Mouse (Mus musculus) heart, embryonic 13.5 days (tissue): ENCODE measurements at regions not wholly inside any gene's neighbourhood (a gene's known extent, or its start where the extent isn't known, plus 50 kb on each side); places are given as distances from the start of the nearest gene placed in this dataset.
A peak's percentile ranks its signal among the peaks of the same experiment; 100 is the strongest.

ENCODE experiments used
- ATAC-seq: fragments of 200-750 bp; cut with Nextera tagmentation; 2 replicates; pipeline ENCODE4 v1.8.0; 2017; ENCODE audit warnings: moderate TSS enrichment; ENCODE audit not compliant: insufficient number of reproducible peaks, low FRiP score, low TSS enrichment; ENCODE audit errors: extremely low read depth
- H3K27ac ChIP-seq: fragments of 300-500 bp; sonication (generic); replicated peaks from 2 replicates; pipeline ENCODE4 v1.5.1; 2015; ENCODE audit warnings: moderate library complexity, mild to moderate bottlenecking, inconsistent platforms
- H3K27me3 ChIP-seq: fragments of 300-500 bp; sonication (generic); replicated peaks from 2 replicates; pipeline ENCODE4 v1.6.1; 2015; ENCODE audit warnings: mild to moderate bottlenecking, inconsistent platforms
- H3K36me3 ChIP-seq: fragments of 300-500 bp; sonication (generic); 2 replicates; pipeline ENCODE4 v1.6.1; 2015; ENCODE audit warnings: mild to moderate bottlenecking, inconsistent platforms
- H3K4me1 ChIP-seq: fragments of 300-500 bp; sonication (generic); 2 replicates; pipeline ENCODE4 v1.6.1; 2015; ENCODE audit warnings: inconsistent platforms
- H3K4me2 ChIP-seq: fragments of 300-500 bp; sonication (generic); 2 replicates; pipeline ENCODE4 v1.6.1; 2015; ENCODE audit warnings: inconsistent platforms, mild to moderate bottlenecking, moderate library complexity
- H3K4me3 ChIP-seq: fragments of 300-500 bp; sonication (generic); 2 replicates; pipeline ENCODE4 v1.5.1; 2015; ENCODE audit warnings: moderate library complexity, mild to moderate bottlenecking, inconsistent platforms
- H3K9ac ChIP-seq: fragments of 300-500 bp; sonication (generic); 2 replicates; pipeline ENCODE4 v1.6.1; 2015; ENCODE audit warnings: inconsistent platforms, mild to moderate bottlenecking, moderate library complexity
- H3K9me3 ChIP-seq: fragments of 300-500 bp; sonication (generic); 2 replicates; pipeline ENCODE4 v1.6.1; 2016; ENCODE audit warnings: inconsistent platforms
- WGBS: fragments of 180-500 bp; shearing (Covaris S2); methylation state at CpG from one replicate; pipeline ENCODE4 v1.1.7; 2015; ENCODE audit warnings: mixed read lengths; 5-methylcytosine and 5-hydroxymethylcytosine counted together

DNA sequence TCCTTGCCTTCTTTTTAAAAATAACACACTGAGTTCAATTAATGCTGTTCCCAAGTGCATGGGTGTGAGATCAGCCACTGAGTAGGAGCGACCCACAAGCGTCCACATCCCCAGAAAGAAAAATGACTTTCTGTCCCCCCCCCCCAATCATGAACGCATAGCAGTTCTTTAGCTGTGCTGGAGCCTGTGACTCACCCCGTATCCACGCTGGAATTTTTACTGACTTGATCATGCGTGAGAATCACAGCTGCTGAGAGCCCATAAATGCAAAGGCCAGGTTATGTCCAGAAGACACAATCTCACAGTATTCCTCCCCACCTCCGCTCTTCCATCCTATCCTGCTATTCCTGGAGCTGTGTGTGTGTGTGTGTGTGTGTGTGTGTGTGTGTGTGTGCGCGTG lies 53.3 kb downstream of the Fos start:
- no peak for ATAC-seq
- no peak overlapping the region for H3K4me2 ChIP-seq
- no peak overlapping the region for H3K4me3 ChIP-seq
- no peak overlapping the region for H3K27ac ChIP-seq
- H3K9ac ChIP-seq: no peak overlapping the region
- H3K9me3 ChIP-seq: no peaks in the 10 kb centered on the region
- peaks cover 20% of the 10 kb centered on the region for H3K4me1 ChIP-seq
- 78% methylated on average over 9 of the region's 9 CpGs for WGBS
- no peaks in the 10 kb centered on the region for H3K36me3 ChIP-seq
- H3K27me3 ChIP-seq: no peaks in the 10 kb centered on the region

DNA sequence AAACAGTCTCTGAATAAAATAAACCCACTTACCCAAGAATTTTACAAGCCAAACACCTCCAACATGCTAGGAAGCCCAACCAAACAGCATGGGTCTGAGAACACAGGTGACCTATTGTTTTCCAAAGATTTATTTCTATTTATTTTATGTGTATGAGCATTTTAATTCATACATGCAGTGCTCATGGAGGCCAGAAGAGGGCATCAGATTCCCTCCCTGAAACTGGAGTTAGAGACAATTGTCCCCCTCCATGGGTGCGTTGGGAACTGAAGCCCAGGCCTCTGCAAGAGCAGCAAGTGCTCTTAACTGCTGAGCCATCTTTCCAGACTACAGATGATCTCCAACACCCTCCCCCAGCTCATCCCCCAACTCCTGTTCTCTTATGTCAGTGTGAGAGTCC lies 57.9 kb downstream of the Fos start:
- Histone ChIP-seq H3K9ac (no peak overlapping the region), H3K27ac (no peak overlapping the region), H3K4me3 (no peak overlapping the region), H3K27me3 (0 out of 2 replicates have a peak, but pooled peaks cover 4% of the 10 kb centered on the region), H3K9me3 (no peaks in the 10 kb centered on the region), H3K4me1 (peaks cover 16% of the 10 kb centered on the region), H3K4me2 (no peak overlapping the region), H3K36me3 (no peaks in the 10 kb centered on the region)
- no peak for ATAC-seq
- WGBS: 77% methylated on average over 1 of the region's 1 CpGs

DNA sequence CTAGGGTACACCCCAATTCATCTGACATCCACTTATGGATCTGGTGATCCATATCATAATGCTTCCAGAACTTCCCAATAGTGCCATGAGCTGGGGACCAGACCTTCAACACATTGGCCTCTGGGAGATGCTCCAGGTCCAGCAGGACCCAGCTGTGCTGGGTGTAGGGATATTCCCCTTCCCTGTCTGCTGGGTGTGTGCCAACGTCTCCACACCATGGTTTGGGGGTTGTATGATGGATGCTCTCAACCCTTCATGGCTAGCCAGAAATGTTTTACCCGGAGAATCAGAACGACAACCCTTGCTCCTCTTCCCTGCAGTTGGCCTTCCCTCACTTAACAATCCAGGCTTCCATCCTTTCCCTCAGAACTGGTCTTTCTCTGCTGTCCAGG lies 58.5 kb downstream of the Fos start:
- Histone ChIP-seq H3K9me3 (no peaks in the 10 kb centered on the region), H3K27ac (peak overlapping the region; percentile 43; the same call in 1 of the 2 replicates), H3K9ac (no peak overlapping the region), H3K36me3 (no peaks in the 10 kb centered on the region), H3K4me2 (no peak overlapping the region), H3K4me3 (no peak overlapping the region), H3K27me3 (0 out of 2 replicates have a peak, but pooled peaks cover 4% of the 10 kb centered on the region), H3K4me1 (peaks cover 16% of the 10 kb centered on the region)
- 80% methylated on average over 3 of the region's 3 CpGs for WGBS
- no peak for ATAC-seq

DNA sequence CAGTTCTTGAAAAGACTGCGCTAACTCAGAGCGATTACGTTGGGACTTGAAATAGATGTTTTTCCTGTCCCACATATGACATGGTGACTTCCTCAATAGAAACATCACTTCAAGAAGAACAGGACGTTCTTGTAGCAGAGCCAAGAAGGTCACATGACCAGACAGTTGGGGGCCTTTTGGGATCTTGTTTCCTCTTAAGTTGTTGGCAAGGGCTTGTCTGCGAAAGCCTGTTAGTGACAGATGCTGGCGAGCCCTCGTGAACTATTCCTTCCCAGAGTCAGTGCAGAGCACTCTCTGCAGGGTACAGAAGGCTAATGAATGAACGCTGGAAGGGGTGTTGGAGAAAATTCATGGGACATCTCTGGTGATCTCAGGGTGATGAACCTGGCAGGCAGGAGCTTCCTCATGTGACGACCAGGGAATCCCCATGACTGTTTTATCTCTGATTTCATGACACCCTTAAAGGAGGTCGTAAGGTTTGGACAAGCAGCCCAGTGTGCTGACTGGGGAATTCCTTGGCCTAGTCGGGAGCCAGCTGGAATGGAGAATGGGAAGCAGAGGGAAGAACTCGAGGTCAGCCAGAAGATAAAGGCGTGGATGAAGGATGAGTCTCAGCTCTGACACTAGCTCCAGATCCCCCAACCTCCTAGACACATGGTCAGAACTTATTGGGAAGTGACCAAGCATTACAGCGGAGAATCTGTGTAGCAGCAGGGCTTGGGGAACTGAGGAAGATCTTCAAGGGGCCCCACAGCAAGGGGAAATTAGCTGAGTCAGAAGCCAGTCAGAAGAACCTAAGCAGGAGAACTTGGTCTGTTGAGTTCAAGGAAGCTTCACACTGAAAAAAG lies 59.1 kb downstream of the Fos start:
- Histone ChIP-seq H3K27ac (peak overlapping the region; percentile 43), H3K9ac (no peak overlapping the region), H3K27me3 (0 out of 2 replicates have a peak, but pooled peaks cover 4% of the 10 kb centered on the region), H3K4me3 (no peak overlapping the region), H3K4me1 (peaks cover 16% of the 10 kb centered on the region), H3K9me3 (no peaks in the 10 kb centered on the region), H3K4me2 (no peak overlapping the region), H3K36me3 (no peaks in the 10 kb centered on the region)
- no peak for ATAC-seq
- WGBS: 42% methylated on average over 14 of the region's 14 CpGs

DNA sequence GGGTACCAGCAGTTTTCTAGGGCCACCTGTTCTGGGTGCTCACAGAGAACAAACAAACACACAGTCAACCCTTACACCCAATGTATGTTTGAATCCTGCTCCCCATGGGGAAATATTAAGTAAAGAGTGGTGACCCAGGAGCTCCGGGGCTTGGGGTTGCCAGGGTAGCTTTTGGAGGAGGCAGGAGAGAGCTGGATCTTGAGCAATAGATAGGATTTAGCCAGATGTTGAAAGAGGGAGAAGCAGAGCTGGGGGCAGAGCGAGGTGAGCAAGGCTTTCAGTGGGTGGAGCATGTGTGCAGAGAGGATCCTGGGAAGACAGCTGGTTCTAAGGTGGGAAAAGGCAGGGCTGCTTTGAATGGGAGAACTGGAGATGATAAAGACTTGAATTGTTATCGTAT lies 59.9 kb downstream of the Fos start:
- Histone ChIP-seq H3K27me3 (0 out of 2 replicates have a peak, but pooled peaks cover 4% of the 10 kb centered on the region), H3K36me3 (no peaks in the 10 kb centered on the region), H3K4me2 (no peak overlapping the region), H3K9me3 (no peaks in the 10 kb centered on the region), H3K9ac (no peak overlapping the region), H3K4me3 (no peak overlapping the region), H3K4me1 (peaks cover 16% of the 10 kb centered on the region), H3K27ac (no peak overlapping the region)
- WGBS: 76% methylated on average over 3 of the region's 3 CpGs
- no peak for ATAC-seq

DNA sequence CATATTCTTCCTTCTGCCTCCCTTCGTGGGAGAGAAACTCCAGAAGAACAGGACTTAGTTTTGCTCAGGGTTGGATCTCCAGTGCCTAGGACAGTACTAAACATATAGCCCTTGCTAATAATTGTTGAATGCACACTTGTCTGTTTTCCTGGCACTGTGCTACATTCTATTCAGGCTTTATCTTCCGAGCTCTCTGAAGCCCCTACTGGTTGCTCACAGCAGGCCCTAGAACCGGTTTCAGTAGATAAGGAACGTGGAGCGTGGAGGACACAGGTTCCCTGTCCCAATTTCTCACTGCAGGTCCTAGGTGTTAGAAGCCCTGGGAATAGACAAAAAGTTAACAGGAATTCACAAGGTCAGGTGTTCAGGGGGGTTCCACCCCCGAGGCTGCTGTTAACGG lies 59.4 kb upstream of the Jdp2 start:
- H3K4me3 ChIP-seq: no peak overlapping the region
- H3K36me3 ChIP-seq: no peaks in the 10 kb centered on the region
- 0 out of 2 replicates have a peak, but pooled peaks cover under 1% of the 10 kb centered on the region for H3K27me3 ChIP-seq
- no peak overlapping the region for H3K4me2 ChIP-seq
- WGBS: 22% methylated on average over 7 of the region's 7 CpGs
- ATAC-seq: no peak
- no peaks in the 10 kb centered on the region for H3K9me3 ChIP-seq
- peaks cover 41% of the 10 kb centered on the region for H3K4me1 ChIP-seq
- H3K27ac ChIP-seq: no peak overlapping the region
- no peak overlapping the region for H3K9ac ChIP-seq

DNA sequence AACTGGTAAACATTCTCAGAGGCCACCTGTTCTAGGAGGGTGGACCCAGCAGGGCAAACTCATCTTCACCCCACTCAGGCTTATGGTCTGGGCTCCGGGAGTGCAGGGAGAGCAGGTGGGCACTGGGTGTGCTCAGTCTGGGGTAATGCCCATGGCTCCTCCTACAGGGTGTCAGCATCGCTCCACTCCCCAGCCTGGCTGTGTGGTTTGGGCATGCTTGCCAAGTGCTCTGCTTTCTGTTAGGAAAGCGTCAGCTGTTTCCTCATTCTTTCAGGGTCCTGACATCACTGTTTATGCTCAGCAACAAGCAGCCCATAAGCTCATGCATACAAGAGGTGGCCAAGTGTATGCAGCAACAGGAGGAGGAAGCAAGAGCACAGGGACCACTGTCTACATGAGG lies 57.7 kb upstream of the Jdp2 start:
- Histone ChIP-seq H3K4me2 (peak overlapping the region; percentile 11; the same call in 1 of the 2 replicates), H3K4me1 (peaks cover 58% of the 10 kb centered on the region), H3K9ac (no peak overlapping the region), H3K36me3 (no peaks in the 10 kb centered on the region), H3K27me3 (no peaks in the 10 kb centered on the region), H3K9me3 (no peaks in the 10 kb centered on the region), H3K4me3 (no peak overlapping the region), H3K27ac (peak overlapping the region; percentile 74)
- peak; percentile 55; the same call in 1 of the 2 replicates for ATAC-seq
- 26% methylated on average over 3 of the region's 3 CpGs for WGBS

DNA sequence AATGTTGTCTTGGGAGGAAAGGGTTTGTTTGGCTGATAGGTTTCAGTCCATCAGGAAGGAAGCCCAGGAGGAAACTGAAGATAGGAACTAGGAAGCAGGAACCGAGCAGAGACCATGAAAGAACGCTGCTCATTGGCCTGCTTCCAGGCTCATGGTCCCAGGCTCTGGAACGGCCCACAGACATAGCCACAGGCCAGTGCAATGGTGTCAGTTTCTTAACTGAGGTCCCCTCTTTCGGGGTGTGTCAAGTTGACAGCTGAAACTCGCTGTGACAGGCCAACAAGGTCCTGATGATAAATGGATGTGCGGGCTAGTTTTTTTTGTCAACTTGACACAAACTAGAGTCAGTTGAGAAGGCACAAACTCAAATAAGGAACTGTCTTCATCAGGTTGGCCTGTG lies 55.9 kb upstream of the Jdp2 start:
- no peak for ATAC-seq
- 60% methylated on average over 6 of the region's 6 CpGs for WGBS
- H3K9me3 ChIP-seq: no peaks in the 10 kb centered on the region
- peaks cover 63% of the 10 kb centered on the region for H3K4me1 ChIP-seq
- H3K36me3 ChIP-seq: no peaks in the 10 kb centered on the region
- H3K4me3 ChIP-seq: no peak overlapping the region
- no peaks in the 10 kb centered on the region for H3K27me3 ChIP-seq
- no peak overlapping the region for H3K4me2 ChIP-seq
- H3K27ac ChIP-seq: no peak overlapping the region; the same call in 1 of the 2 replicates
- no peak overlapping the region for H3K9ac ChIP-seq

DNA sequence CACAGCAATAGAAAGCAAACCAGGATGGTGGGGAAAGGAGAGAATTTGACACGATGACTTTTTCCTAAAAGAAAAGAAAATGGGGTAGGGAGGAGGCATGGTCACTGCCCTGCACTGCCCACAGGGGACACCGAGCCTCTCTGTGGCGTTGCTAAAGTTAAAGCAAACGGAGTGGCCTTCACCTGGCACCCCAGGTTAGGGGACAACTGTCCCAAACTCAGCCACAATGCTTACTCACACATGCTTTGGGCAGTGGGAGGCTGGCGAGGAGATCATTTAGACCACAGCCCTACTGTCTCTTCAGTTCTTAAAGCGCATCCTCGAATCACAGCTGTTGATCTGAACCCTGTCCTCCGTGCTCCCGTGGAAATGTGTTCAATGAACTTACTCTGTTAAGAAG lies 55.3 kb upstream of the Jdp2 start:
- Histone ChIP-seq H3K27ac (no peak overlapping the region), H3K9ac (no peak overlapping the region), H3K36me3 (no peaks in the 10 kb centered on the region), H3K4me1 (peaks cover 69% of the 10 kb centered on the region), H3K4me3 (no peak overlapping the region), H3K27me3 (no peaks in the 10 kb centered on the region), H3K4me2 (no peak overlapping the region), H3K9me3 (no peaks in the 10 kb centered on the region)
- no peak for ATAC-seq
- 83% methylated on average over 9 of the region's 9 CpGs for WGBS

DNA sequence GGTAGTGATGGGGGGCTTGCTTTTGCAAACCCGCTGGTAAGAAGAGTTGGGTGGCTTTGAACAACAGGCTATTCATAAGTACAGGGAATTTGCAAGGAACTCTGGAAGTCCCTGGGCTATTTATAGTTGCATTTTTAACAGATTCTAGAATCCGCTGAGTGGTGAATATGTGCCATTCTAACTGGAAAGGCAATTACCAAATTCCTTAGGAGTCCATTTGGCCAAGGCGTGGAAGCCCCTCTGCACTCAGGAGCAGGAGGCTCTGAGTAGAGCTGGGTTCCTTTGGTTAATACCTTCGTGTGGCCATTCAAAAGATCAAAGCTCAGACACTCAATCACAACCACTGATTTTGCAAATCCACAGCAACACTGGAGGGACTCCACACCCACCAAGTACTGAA lies 54.0 kb upstream of the Jdp2 start:
- WGBS: 32% methylated on average over 4 of the region's 4 CpGs
- Histone ChIP-seq H3K4me1 (peaks cover 66% of the 10 kb centered on the region), H3K36me3 (no peaks in the 10 kb centered on the region), H3K9me3 (no peaks in the 10 kb centered on the region), H3K27ac (no peak overlapping the region), H3K4me2 (no peak overlapping the region), H3K27me3 (no peaks in the 10 kb centered on the region), H3K4me3 (no peak overlapping the region), H3K9ac (no peak overlapping the region)
- no peak for ATAC-seq

DNA sequence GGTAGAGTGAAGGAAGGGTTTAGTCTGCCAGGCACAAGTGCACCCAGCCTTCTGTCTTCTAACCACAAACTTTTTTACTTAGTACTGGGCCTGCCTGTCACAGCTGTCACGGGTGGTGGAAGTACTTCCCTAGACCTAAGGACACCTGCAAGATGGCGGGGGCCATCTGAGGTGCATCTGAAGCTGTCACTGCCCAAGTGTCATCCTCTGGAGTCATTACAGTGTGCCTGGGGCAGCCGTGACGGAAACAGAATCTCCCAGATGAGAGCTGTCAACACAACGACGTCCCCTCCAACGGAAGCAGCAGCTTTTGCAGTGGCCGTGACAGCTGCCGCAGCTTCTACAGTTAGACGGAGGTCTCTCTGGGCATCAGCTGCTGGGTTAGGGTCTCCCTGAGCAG lies 53.1 kb upstream of the Jdp2 start:
- Histone ChIP-seq H3K9me3 (no peaks in the 10 kb centered on the region), H3K4me2 (peak overlapping the region; percentile 36), H3K4me1 (peaks cover 62% of the 10 kb centered on the region), H3K27ac (no peak overlapping the region), H3K27me3 (no peaks in the 10 kb centered on the region), H3K4me3 (no peak overlapping the region), H3K36me3 (no peaks in the 10 kb centered on the region), H3K9ac (no peak overlapping the region; the same call in 1 of the 2 replicates)
- 18% methylated on average over 10 of the region's 10 CpGs for WGBS
- ATAC-seq: no peak

DNA sequence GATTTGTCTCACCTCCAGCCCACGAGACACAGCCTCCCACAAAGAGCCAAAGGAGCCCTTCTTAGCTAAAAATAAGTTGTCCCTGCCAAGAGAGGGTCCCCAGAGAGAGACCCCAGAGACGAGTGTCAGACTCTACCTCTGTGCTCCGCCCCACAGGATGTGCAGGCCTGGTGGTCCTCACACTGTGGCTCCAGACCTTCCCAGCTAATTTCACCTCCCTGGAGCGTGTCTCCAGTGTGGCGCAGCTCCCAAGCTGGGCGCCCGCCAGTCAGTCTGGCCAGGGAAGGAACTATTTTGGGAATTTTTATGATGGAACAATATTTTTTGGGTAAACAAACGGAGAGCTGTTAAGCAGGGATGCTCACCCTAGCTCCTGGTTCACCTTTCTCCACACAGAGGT lies 50.8 kb upstream of the Jdp2 start:
- H3K4me2 ChIP-seq: no peak overlapping the region
- H3K36me3 ChIP-seq: no peaks in the 10 kb centered on the region
- 50% methylated on average over 8 of the region's 8 CpGs for WGBS
- H3K9ac ChIP-seq: 0 out of 2 replicates have a peak overlapping the region, but pooled peaks have one; percentile 8
- H3K4me3 ChIP-seq: no peak overlapping the region
- peaks cover 40% of the 10 kb centered on the region for H3K4me1 ChIP-seq
- H3K9me3 ChIP-seq: peaks cover 4% of the 10 kb centered on the region; the same call in 1 of the 2 replicates
- H3K27me3 ChIP-seq: no peaks in the 10 kb centered on the region
- H3K27ac ChIP-seq: no peak overlapping the region
- no peak for ATAC-seq
